Mouse (Mus musculus) adrenal gland, postnatal 4 days (tissue): Measurements from ENCODE around the gene Krtap28-13. TPM values are rescaled to one million over a fixed set of nuclear protein-coding genes. Genes with fewer than 3 reads are reported as not detected.

Source experiments
- DNase-seq, 2 experiments: peaks; one replicate each; pipeline ENCODE4 v3.0.0; 2021 to 2022; ENCODE audit warnings: low spot score in 2 of 2, mixed read lengths in 2 of 2
- total RNA-seq, 2 experiments: library from RNA; stranded (reverse); gene quantifications; 2 replicates each; pipeline ENCODE4 v1.2.3; 2021

Gene Krtap28-13
- total RNA-seq, 2 experiments from 2014 or later: not detected

- no peak for DNase-seq
These were observed 30.5 kb downstream of the Krtap28-13 start for GRCm38 (mm10) chr1:83091268-83091667.

GRCm38 (mm10) chr1:83096935-83097334 lies 36.2 kb downstream of the Krtap28-13 start:
- DNase-seq: no peak

GRCm38 (mm10) chr1:83099160-83099559 lies 38.4 kb downstream of the Krtap28-13 start:
- DNase-seq: no peak

GRCm38 (mm10) chr1:83099580-83100137 lies 38.9 kb downstream of the Krtap28-13 start:
- DNase-seq: no peak

GRCm38 (mm10) chr1:83101891-83102290 lies 41.2 kb downstream of the Krtap28-13 start:
- no peak for DNase-seq

GRCm38 (mm10) chr1:83105464-83105863 lies 44.7 kb downstream of the Krtap28-13 start:
- DNase-seq: no peak

GRCm38 (mm10) chr1:83107410-83107978 lies 46.8 kb downstream of the Krtap28-13 start:
- DNase-seq: no peak

GRCm38 (mm10) chr1:83110992-83111391 lies 50.3 kb downstream of the Krtap28-13 start:
- DNase-seq: no peak

Other genes starting within 250 kb of the Krtap28-13 start
- 10 to 100 TPM; 47.0 to 48.7 TPM for gene Agfg1, start 221.4 kb upstream of the Krtap28-13 start, total RNA-seq
- gene A030005L19Rik, start 147.6 kb upstream of the Krtap28-13 start, total RNA-seq: under 1 TPM; 0.39 to 0.68 TPM
- gene A030014E15Rik, start 136.0 kb upstream of the Krtap28-13 start, total RNA-seq: not detected
- gene Gm6217, start 129.5 kb upstream of the Krtap28-13 start, total RNA-seq: not detected
- gene A030003K21Rik, start 117.5 kb upstream of the Krtap28-13 start, total RNA-seq: not detected
- not detected for gene Gm7544, start 104.9 kb upstream of the Krtap28-13 start, total RNA-seq
- not detected for gene Gm47955, start 100.6 kb upstream of the Krtap28-13 start, total RNA-seq
- gene Gm47959, start 60.4 kb upstream of the Krtap28-13 start, total RNA-seq: not detected
- under 1 TPM; 0.48 to 0.73 TPM for gene Slc19a3, start 22.5 kb upstream of the Krtap28-13 start, total RNA-seq
- gene Krtap28-10, start 18.4 kb upstream of the Krtap28-13 start, total RNA-seq: not detected
- gene Gm47969, start 16.0 kb upstream of the Krtap28-13 start, total RNA-seq: not detected
- not detected for gene A030005K14Rik, start 1.6 kb upstream of the Krtap28-13 start, total RNA-seq
- not detected for gene Ccl20, start 55.8 kb downstream of the Krtap28-13 start, total RNA-seq
- gene Daw1, start 98.8 kb downstream of the Krtap28-13 start, total RNA-seq: under 1 TPM in 1 of 2 experiments, not detected in 1; 0.31 TPM